ENCODE assay signal across 17 mouse cellular contexts in the genomic region with DNA sequence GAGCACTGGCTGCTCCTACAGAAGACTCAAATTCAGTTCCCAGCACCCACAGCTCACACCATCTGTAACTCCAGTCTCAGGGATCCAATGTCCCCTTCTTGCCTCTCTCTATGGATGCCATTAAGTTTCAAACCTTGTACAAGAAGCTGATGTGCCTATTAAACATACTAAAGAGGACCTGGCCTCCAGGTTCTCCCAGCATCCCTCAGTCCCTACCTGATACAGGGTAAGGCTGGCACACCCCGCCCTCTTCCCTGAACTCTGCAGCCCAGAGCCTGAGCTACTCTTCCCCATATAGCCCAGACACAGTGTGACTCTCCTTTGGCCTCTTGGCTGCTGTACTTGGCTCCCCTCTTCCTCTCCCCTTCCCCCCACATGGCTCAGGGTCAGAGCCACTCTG. TPM values are rescaled to one million over a fixed set of nuclear protein-coding genes. Genes with fewer than 3 reads are reported as not detected.
DNase-seq lines count a peak whose midpoint lies in the region; ATAC-seq lines count a peak whose summit lies in the region.
"Had no signal": no experiment of that assay in that cellular context is flagged by ENCODE, and none has a peak within 500 bp of the region (broad histone marks: within the 10 kb centered on the region; RNA-seq: fewer than 3 reads in every experiment).

No protein-coding gene starts in this region.

- ATAC-seq in cerebellum, adult (ENCODE audit: insufficient number of reproducible peaks, low FRiP score, low TSS enrichment), result no peak
- ATAC-seq: forebrain, embryonic 16.5 days; hindbrain, embryonic 16.5 days; lung, postnatal 0 days; midbrain, embryonic 13.5 days had no signal

- DNase-seq in cerebellum, adult 18-20 months, result peak; percentile 3
- DNase-seq in heart, adult 11 months, result peak; percentile 83
- DNase-seq in heart, adult 18-20 months, result no peak
- DNase-seq in testis, postnatal 10 days (ENCODE audit: low spot score), result peak; percentile 37
- DNase-seq in testis, postnatal 14 days (ENCODE audit: low spot score), result no peak
- DNase-seq: B cell, adult 2 months; kidney, adult 18-20 months; kidney, postnatal 4 days; liver, embryonic 13.5 days; lung, adult 18-20 months; right cerebral cortex, postnatal 14 days; thymus, adult 2 months had no signal

RNA-seq across cellular contexts. Expression of a gene that starts 38.9 kb away (rescaled TPM):
- 10 to 100 TPM; 12.0 to 13.6 TPM for total RNA-seq in heart, adult 18-20 months (2021)

Comparison
In these comparisons a context has a peak if more than half of its experiments do, and no peak if none do; other contexts are left out.
1. DNase-seq: peak in cerebellum, adult 18-20 months (2 of 2), heart, adult 11 months (single experiment) and testis, postnatal 10 days (single experiment); none in heart, adult 18-20 months (0 of 2) and testis, postnatal 14 days (single experiment).